Mouse (Mus musculus) brain, embryonic 14.5 days (tissue): ENCODE results near the gene Fat2.

Experiments
- CTCF ChIP-seq: fragments of 200-500 bp; IDR thresholded peaks from 2 replicates; pipeline ENCODE4 v1.5.1; 2012; ENCODE audit warnings: inconsistent platforms, mild to moderate bottlenecking, moderate library complexity, borderline replicate concordance; ENCODE audit not compliant: insufficient read depth, insufficient read length; ENCODE audit errors: extremely low read depth
- POLR2A ChIP-seq: fragments of 200-500 bp; IDR thresholded peaks from 2 replicates; pipeline ENCODE4 v1.6.1; 2012; ENCODE audit warnings: mild to moderate bottlenecking, inconsistent platforms, borderline replicate concordance; ENCODE audit not compliant: poor library complexity, insufficient read depth, insufficient read length, severe bottlenecking; ENCODE audit errors: extremely low read depth

- TF ChIP-seq CTCF: no peak
- TF ChIP-seq POLR2A: no peak
These were observed 131.8 kb downstream of the Fat2 start for GRCm38 (mm10) chr11:55204602-55205001.
